Comparison of ENCODE assay signal across 8 mouse cellular contexts in genomic region chr16:45407645-45408400, GRCm38 (mm10). TPM values are rescaled to one million over a fixed set of nuclear protein-coding genes. Genes with fewer than 3 reads are reported as not detected.
DNase-seq lines count a peak whose midpoint lies in the region; ATAC-seq lines count a peak whose summit lies in the region.

No protein-coding gene starts in this region.

- no peaks in the 10 kb centered on the region for H3K36me3 ChIP-seq in kidney, embryonic 16.5 days (ENCODE audit: insufficient read depth, low read length)
- no peaks in the 10 kb centered on the region for H3K36me3 ChIP-seq in embryonic facial prominence, embryonic 12.5 days
- H3K36me3 ChIP-seq in intestine, embryonic 14.5 days (ENCODE audit: control insufficient read depth, insufficient read depth, low read length) = no peaks in the 10 kb centered on the region
- no peaks in the 10 kb centered on the region for H3K36me3 ChIP-seq in neural tube, embryonic 13.5 days

- 34% methylated on average over 9 of the region's 9 CpGs for WGBS in kidney, embryonic 16.5 days
- WGBS in embryonic facial prominence, embryonic 12.5 days = 38% methylated on average over 9 of the region's 9 CpGs
- 41% methylated on average over 9 of the region's 9 CpGs for WGBS in intestine, embryonic 14.5 days
- 36% methylated on average over 9 of the region's 9 CpGs for WGBS in neural tube, embryonic 13.5 days

- DNase-seq in kidney, postnatal 25 days = no peak
- DNase-seq in intestine, embryonic 14.5 days (ENCODE audit: low spot score) = no peak
- DNase-seq in urinary bladder, adult 2 months (ENCODE audit: low spot score) = no peak
- no peak for DNase-seq in spleen, postnatal 4 days (ENCODE audit: low spot score in 2 of 2)
- DNase-seq in spleen, adult 12 weeks (ENCODE audit: low spot score) = no peak

- no peak for ATAC-seq in kidney, embryonic 16.5 days (ENCODE audit: low FRiP score, low TSS enrichment)
- no peak for ATAC-seq in embryonic facial prominence, embryonic 12.5 days (ENCODE audit: insufficient number of reproducible peaks, insufficient read depth, low FRiP score, low TSS enrichment)
- ATAC-seq in intestine, embryonic 14.5 days (replicated peaks; ENCODE audit: low FRiP score, low TSS enrichment, low read depth) = no peak
- no peak for ATAC-seq in neural tube, embryonic 13.5 days (ENCODE audit: low read depth)

- H3K4me3 ChIP-seq in kidney, embryonic 16.5 days (ENCODE audit: low read length) = peak overlapping the region; percentile 69
- H3K4me3 ChIP-seq in embryonic facial prominence, embryonic 12.5 days = peak overlapping the region; percentile 61
- H3K4me3 ChIP-seq in intestine, embryonic 14.5 days (ENCODE audit: low read depth, low read length) = peak overlapping the region; percentile 48
- peak overlapping the region; percentile 69 for H3K4me3 ChIP-seq in neural tube, embryonic 13.5 days

- H3K9ac ChIP-seq in kidney, embryonic 16.5 days (replicated peaks; ENCODE audit: low read length) = peak overlapping the region; percentile 78
- peak overlapping the region; percentile 59 for H3K9ac ChIP-seq in embryonic facial prominence, embryonic 12.5 days
- peak overlapping the region; percentile 38 for H3K9ac ChIP-seq in intestine, embryonic 14.5 days (ENCODE audit: low read length)
- H3K9ac ChIP-seq in neural tube, embryonic 13.5 days = peak overlapping the region; percentile 94

- peak overlapping the region; percentile 77 for H3K4me2 ChIP-seq in kidney, embryonic 16.5 days (replicated peaks; ENCODE audit: low read depth, low read length)
- H3K4me2 ChIP-seq in embryonic facial prominence, embryonic 12.5 days (replicated peaks) = peak overlapping the region; percentile 69
- peak overlapping the region; percentile 55 for H3K4me2 ChIP-seq in intestine, embryonic 14.5 days (ENCODE audit: low read length)
- H3K4me2 ChIP-seq in neural tube, embryonic 13.5 days = peak overlapping the region; percentile 59

- H3K9me3 ChIP-seq in kidney, embryonic 16.5 days (ENCODE audit: low read length) = no peaks in the 10 kb centered on the region
- no peaks in the 10 kb centered on the region for H3K9me3 ChIP-seq in embryonic facial prominence, embryonic 12.5 days
- H3K9me3 ChIP-seq in intestine, embryonic 14.5 days (ENCODE audit: control insufficient read depth, low read length) = no peaks in the 10 kb centered on the region
- H3K9me3 ChIP-seq in neural tube, embryonic 13.5 days = no peaks in the 10 kb centered on the region

- no peaks in the 10 kb centered on the region for H3K4me1 ChIP-seq in kidney, embryonic 16.5 days (ENCODE audit: insufficient read depth, low read length)
- no peaks in the 10 kb centered on the region for H3K4me1 ChIP-seq in embryonic facial prominence, embryonic 12.5 days
- no peaks in the 10 kb centered on the region for H3K4me1 ChIP-seq in intestine, embryonic 14.5 days (replicated peaks; ENCODE audit: control insufficient read depth, insufficient read depth, low read length)
- H3K4me1 ChIP-seq in neural tube, embryonic 13.5 days (replicated peaks) = peaks cover 16% of the 10 kb centered on the region

- peak overlapping the region; percentile 63; the same call in 1 of the 2 replicates for H3K27ac ChIP-seq in kidney, embryonic 16.5 days (ENCODE audit: low read length)
- H3K27ac ChIP-seq in embryonic facial prominence, embryonic 12.5 days = peak overlapping the region; percentile 65; the same call in 1 of the 2 replicates
- H3K27ac ChIP-seq in intestine, embryonic 14.5 days (ENCODE audit: low read depth) = 0 out of 2 replicates have a peak overlapping the region, but pooled peaks have one; percentile 24
- peak overlapping the region; percentile 97 for H3K27ac ChIP-seq in neural tube, embryonic 13.5 days (replicated peaks)

- H3K27me3 ChIP-seq in kidney, embryonic 16.5 days (ENCODE audit: insufficient read depth, low read length) = no peaks in the 10 kb centered on the region; the same call in 1 of the 2 replicates
- no peaks in the 10 kb centered on the region for H3K27me3 ChIP-seq in embryonic facial prominence, embryonic 12.5 days
- no peaks in the 10 kb centered on the region for H3K27me3 ChIP-seq in intestine, embryonic 14.5 days (replicated peaks; ENCODE audit: control insufficient read depth, insufficient read depth, low read length)
- no peaks in the 10 kb centered on the region for H3K27me3 ChIP-seq in neural tube, embryonic 13.5 days

RNA-seq across cellular contexts. Expression of gene Cd200, which starts 1.0 kb away (rescaled TPM):
- 37.2 and 40.1 TPM in 2 replicates for polyA plus RNA-seq in kidney, embryonic 16.5 days (2015; fragmentation: Nextera tagmentation; extraction: Ambion mirVana)
- polyA plus RNA-seq in embryonic facial prominence, embryonic 12.5 days (2016; fragmentation: Nextera tagmentation; extraction: Ambion mirVana) = 27.2 and 28.4 TPM in 2 replicates
- 35.5 and 41.7 TPM in 2 replicates for polyA plus RNA-seq in intestine, embryonic 14.5 days (2014; fragmentation: Nextera tagmentation; extraction: Ambion mirVana)
- 207 and 220 TPM in 2 replicates for polyA plus RNA-seq in neural tube, embryonic 13.5 days (2015; fragmentation: Nextera tagmentation; extraction: Ambion mirVana)
- polyA plus RNA-seq in urinary bladder, adult 2 months (2012; rRNA removed) = 146 and 197 TPM in 2 replicates

Comparison
In these comparisons a context has a peak if more than half of its experiments do, and no peak if none do; other contexts are left out.
1. H3K27ac ChIP-seq: peak in every context shown above with its lines; median percentile 97 in neural tube, embryonic 13.5 days; 65 in embryonic facial prominence, embryonic 12.5 days; 63 in kidney, embryonic 16.5 days; 24 in intestine, embryonic 14.5 days.
2. H3K9ac ChIP-seq: peak in every context shown above with its lines; median percentile 94 in neural tube, embryonic 13.5 days; 78 in kidney, embryonic 16.5 days; 59 in embryonic facial prominence, embryonic 12.5 days; 38 in intestine, embryonic 14.5 days.